Mouse (Mus musculus) spleen, postnatal 10 days (tissue): ENCODE data around the gene Foxp1.

Experiments
- DNase-seq, 2 experiments: peaks; one replicate each; pipeline ENCODE4 v3.0.0; 2021 to 2022; ENCODE audit warnings: low spot score in 2 of 2

Foxp1 gene

DNA sequence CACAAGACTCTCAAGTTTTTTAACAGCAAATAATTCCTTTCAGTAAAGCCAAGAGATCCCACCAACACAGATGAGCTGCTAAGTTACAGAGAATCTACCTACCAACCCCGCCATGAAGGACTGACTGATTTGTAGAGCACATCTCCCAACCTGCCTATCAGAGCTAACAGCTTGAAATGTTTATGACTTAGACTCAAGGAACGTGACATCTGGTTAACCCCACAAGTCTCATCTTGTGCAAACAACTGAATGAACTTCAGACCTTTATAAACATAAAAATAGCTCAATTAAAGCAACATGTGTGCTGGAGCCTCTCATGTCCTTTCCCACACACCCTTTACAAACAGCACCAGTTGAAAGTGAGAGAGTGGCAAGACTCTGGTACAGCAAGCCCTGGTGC, 193.9 kb downstream of the Foxp1 start:
- no peak for DNase-seq

DNA sequence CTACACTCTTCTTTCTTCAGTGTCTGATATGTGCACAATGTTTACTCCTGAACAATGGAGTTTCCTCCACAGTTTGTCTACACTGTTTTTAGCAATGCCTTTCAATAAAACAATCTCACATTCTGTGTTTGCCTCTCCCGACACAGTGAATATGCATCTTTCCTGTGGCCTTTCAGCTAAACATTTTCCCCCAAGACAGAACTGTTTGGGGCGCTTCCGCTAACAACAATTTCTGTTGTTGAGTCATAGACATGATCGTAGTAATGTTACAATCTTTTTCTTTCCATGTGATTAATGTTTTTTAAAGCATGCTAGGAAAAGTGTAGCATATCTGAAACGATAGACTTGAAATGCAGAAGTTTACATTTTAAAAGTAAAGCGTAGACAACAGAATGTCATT, 194.4 kb downstream of the Foxp1 start:
- no peak for DNase-seq

- no peak for DNase-seq
Measured at GRCm38 (mm10) chr6:99327721-99328120, 194.8 kb downstream of the Foxp1 start.

GRCm38 (mm10) chr6:99325881-99326280, 196.6 kb downstream of the Foxp1 start:
- no peak for DNase-seq

DNA sequence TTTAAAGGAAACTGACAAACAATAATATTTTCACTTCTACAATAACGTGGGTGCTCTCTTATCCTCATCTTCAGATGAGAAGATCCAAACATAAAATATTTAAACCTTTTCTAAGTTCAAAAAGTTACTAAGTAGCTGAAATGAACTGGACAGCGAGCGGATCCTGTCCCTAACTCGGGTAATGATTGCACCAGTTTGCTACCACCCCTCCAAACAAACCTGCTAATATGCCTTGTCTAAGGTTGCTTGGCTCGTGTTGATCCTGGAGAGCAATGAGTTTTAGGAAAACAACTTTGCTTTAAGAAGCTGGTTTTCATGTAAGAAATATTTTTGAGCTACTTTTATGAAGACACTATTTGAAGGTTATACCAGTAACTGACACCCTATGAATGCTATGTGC, 197.1 kb downstream of the Foxp1 start:
- no peak for DNase-seq

GRCm38 (mm10) chr6:99322132-99322904, 200.2 kb downstream of the Foxp1 start:
- DNase-seq: no peak

GRCm38 (mm10) chr6:99320444-99320843, 202.1 kb downstream of the Foxp1 start:
- no peak for DNase-seq

- DNase-seq: no peak
Measured at GRCm38 (mm10) chr6:99319415-99320405, 202.8 kb downstream of the Foxp1 start.

- DNase-seq: no peak
Measured at GRCm38 (mm10) chr6:99314746-99315145, 207.8 kb downstream of the Foxp1 start.

DNA sequence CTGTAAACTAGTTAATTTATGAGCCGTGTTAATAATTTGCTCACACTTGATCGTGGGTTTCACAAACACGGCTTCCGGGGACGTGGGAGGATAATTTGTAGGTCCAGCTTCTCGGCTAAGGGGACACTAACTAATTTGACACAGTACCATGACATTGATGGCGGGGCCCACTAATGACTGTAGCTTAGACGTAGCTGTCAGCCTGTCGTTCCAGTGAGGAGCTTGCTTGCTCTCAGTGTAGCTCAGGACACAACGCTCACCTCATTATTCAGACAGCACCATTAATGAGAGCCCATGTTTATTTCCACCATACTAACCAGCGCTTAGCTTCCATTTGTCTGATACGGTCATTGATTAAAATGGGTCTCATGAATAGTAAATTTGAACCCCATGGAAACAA, 212.0 kb downstream of the Foxp1 start:
- DNase-seq: no peak

- no peak for DNase-seq
Measured at GRCm38 (mm10) chr6:99310171-99310500, 212.4 kb downstream of the Foxp1 start.

DNA sequence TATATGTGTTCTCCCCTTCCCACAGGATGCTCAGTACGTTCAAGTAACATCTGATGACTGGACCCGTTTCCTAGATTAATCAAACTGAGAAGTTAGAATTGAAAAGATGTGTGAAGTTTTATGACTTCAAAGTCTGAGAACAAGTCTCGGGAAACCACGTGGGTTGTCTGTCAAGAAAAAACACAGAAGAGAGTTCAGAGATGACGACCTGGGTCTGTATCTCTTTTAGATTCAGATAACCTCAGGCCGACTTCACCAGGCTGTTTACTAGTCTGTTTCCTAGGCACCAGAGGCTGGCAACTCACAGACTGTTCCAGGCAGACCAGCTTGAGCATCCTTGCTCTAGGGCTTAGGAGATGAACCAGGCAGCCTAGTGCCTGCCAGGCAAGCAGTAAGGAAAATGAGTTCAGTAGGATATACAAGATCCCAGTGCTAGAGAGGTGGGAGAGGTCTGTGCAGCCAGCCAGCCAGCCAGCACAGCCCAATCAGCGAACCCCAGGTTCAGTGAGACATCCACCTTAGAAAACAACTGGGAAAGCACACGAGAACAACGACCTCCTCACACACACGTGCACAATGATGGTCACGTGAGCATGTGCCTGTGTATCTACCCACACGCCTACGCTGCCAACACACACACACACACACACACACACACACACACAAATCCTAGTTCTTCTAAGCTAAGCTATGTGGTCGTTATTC, 212.9 kb downstream of the Foxp1 start:
- no peak for DNase-seq

DNA sequence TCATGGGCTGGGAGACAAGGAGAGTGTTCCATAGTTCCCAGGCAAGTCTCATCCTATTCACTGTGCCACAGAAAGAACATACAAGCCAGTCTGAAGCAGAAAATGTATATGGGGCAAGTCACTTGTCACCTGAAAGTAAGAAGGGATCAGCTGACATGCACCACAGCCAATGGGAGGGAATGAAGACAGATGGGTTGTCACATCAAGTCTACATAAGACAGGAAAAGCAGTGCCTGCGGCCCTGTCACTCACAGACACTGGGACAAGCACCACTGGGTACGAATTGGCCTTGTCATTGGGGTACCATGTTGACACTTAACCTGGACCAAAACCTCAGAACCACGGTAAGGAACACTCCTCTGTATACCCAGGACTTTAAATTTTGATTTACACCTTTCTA, 216.8 kb downstream of the Foxp1 start:
- no peak for DNase-seq

- no peak for DNase-seq
Measured at GRCm38 (mm10) chr6:99305236-99305635, 217.3 kb downstream of the Foxp1 start.

- no peak for DNase-seq
Measured at GRCm38 (mm10) chr6:99302662-99303435, 219.7 kb downstream of the Foxp1 start.

DNA sequence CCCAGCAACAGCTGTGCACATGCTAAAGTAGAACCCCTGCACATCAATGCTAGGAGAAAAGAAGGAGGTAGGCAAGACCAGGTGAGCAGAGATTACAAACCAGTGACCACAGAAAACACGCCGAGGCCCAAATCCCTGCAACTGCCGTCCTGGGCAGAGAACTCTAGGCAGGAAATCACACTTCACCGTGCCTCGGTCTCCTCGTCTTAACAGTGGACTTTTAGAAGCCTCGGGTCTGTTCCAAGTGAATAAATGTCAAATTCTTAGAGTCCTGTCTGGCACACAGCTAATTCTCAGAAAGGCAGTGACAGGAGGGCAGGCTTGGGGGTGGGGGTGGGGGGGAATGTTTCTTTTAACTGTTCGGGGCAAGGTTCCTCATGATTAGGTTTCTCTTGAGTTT, 220.6 kb downstream of the Foxp1 start:
- no peak for DNase-seq

DNA sequence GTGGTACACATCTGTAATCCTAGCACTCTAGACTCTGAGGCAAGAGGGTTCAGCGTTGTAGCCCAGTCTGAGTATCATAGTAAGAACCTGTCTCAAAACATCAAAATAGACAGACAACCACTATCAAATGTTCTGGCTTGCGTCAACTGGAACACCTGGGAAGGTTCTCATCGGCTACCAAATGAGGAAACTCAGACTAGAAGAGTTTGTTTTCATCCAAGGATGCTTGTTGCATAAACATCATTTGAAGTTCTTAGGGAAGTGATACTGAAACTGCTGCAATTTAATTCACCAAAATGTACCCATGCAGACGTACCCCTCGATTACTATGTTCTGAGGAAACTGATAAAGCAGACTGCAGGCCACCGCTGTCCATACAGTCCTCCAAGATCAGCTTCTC, 222.3 kb downstream of the Foxp1 start:
- no peak for DNase-seq

DNA sequence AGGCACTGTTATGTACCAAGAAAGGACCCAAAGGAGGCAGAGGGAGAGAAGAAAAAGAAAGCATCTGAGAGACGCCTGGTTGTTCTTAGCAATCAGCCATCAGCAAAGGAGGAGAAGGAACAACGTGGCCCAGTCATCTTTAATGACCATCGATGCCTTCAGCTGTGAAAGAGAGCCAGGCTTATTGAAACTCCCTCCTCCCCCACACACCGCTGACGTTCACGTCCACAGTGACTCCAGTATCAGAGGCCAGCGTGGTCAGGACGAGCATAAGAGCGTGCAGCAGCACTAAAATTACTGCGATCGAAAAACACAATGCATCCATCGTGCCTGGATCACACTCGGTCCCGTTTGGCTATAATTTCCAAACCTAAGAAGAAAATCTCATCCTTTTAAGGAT, 223.3 kb downstream of the Foxp1 start:
- DNase-seq: no peak

DNA sequence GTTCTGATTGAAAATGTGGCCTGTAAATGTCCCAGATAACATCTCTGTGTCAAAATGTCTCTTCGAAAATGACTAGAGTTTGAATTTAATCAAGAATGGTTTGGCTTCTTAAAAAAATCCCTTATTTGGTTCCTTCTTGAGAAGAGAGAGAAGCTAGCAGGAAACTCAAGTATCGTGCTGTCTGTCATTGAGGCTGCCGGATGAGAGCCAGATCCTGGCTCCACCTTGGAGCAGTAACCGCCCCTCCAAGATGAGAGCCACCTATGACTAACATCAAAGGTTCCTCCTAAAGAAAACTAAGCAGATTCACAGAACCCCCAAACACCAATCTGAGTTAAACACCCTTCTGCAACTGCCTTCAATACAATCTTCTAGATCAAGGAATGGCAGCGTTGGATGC, 225.0 kb downstream of the Foxp1 start:
- no peak for DNase-seq

GRCm38 (mm10) chr6:99295495-99295894, 227.0 kb downstream of the Foxp1 start:
- DNase-seq: peak in 1 of 2 experiments; percentile 42

GRCm38 (mm10) chr6:99289220-99289619, 233.3 kb downstream of the Foxp1 start:
- no peak for DNase-seq

DNA sequence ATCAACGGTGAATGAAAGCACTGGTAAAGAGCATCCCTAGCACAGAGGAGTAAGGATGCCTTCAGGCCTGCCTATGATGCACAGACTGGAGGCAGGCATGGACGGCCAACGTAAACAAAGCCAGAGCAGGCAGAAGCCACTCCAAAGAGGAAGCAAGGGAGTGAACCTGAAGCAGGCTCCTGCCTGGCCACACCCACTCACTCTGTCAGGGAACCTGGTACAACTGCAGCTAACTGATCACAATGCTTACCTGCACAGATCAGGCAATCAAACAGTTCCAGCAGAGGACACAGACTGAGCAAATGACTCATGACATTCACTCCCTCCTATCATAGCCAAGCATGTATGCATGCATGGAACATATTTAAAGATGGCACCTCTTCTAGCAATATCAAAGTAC, 237.5 kb downstream of the Foxp1 start:
- DNase-seq: no peak
